Mouse (Mus musculus) gastrocnemius, postnatal 36 days (tissue): ENCODE measurements around the gene Gria1. TPM values are rescaled to one million over a fixed set of nuclear protein-coding genes. Genes with fewer than 3 reads are reported as not detected.

Experiments
- DNase-seq, 2 experiments: peaks; one replicate each; pipeline ENCODE4 v3.0.0; 2022
- intact Hi-C: fragments of 180-260 bp; cut with DNase I; formaldehyde crosslinking; loops from one replicate; pipeline ENCODE4 v1.15.1; 2025
- total RNA-seq, 2 experiments: library from RNA; stranded (reverse); gene quantifications; 2 replicates each; pipeline ENCODE4 v1.2.3; 2021

Gria1 gene
- total RNA-seq, 2 experiments from 2014 or later: 0.05 to 0.17 TPM

- DNase-seq: peak in 1 of 2 experiments; percentile 8
- intact Hi-C loops: no loop called here
Observed at GRCm38 (mm10) chr11:57051666-57052562, 40.7 kb downstream of the Gria1 start.

- no peak for DNase-seq
- intact Hi-C loops: no loop called here
Observed at GRCm38 (mm10) chr11:57062441-57062840, 51.3 kb downstream of the Gria1 start.

- intact Hi-C loops: no loop called here
- DNase-seq: no peak
Observed at GRCm38 (mm10) chr11:57070196-57070901, 59.2 kb downstream of the Gria1 start.

- intact Hi-C loops: no loop called here
- no peak for DNase-seq
Observed at GRCm38 (mm10) chr11:57072171-57072570, 61.0 kb downstream of the Gria1 start.

DNA sequence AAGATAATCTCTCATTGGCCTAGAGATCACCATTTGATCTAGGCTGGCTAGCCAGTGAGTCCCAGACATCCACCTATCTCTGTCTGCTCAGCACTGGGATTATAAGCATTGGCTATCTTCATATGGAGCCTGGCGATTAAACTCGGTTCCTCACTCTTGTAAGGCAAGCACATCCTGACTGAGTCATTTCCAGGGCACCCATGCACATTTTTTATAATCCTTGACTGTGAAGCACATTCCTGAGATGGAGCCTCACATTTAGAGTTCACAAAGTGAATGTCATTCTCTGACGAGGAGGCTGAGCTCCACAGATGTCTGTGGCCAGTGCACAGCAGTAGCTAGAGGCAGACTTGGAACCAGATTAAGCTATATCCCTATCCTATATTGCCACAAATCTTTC, 68.2 kb downstream of the Gria1 start:
- intact Hi-C loops: no loop called here
- no peak for DNase-seq

- DNase-seq: no peak
- intact Hi-C loops: no loop called here
Observed at GRCm38 (mm10) chr11:57089527-57089926, 78.3 kb downstream of the Gria1 start.

- intact Hi-C loops: no loop called here
Observed at GRCm38 (mm10) chr11:57090705-57091104, 79.5 kb downstream of the Gria1 start.

GRCm38 (mm10) chr11:57091276-57091914, 80.2 kb downstream of the Gria1 start:
- no peak for DNase-seq
- intact Hi-C loops: no loop called here

More at GRCm38 (mm10) chr11:57090705-57091104, 79.5 kb downstream of the Gria1 start:
- no peak for DNase-seq

- intact Hi-C loops: no loop called here
- DNase-seq: no peak
Observed at GRCm38 (mm10) chr11:57100491-57100890, 89.3 kb downstream of the Gria1 start.

DNA sequence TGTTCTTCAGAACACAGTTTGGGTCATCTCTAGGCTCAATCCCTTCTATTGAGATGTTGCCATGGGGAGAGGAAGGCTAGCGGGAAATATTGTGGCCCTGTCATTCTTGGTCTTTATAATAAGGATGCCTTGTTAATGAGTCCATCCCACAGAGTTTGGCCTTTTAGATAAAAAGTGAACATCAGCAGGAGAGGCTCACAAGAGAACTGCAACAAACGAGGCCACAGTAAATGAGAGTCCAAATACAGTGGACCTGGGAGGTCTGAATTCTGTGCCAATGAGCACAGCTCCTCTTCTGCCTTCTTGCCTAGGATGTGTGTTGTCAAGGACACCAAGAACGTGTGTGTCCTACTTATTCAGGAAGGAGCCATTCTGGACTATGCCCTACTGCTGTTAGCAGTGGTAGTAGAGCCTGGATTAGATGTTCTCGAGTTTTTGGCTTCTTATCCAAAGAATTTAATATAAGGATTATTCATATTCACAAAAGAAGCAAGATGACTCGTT, 92.6 kb downstream of the Gria1 start:
- intact Hi-C loops: no loop called here
- no peak for DNase-seq

- DNase-seq: no peak
- intact Hi-C loops: no loop called here
Observed at GRCm38 (mm10) chr11:57105683-57106082, 94.5 kb downstream of the Gria1 start.

- intact Hi-C loops: no loop called here
- DNase-seq: no peak
Observed at GRCm38 (mm10) chr11:57112386-57112785, 101.2 kb downstream of the Gria1 start.

DNA sequence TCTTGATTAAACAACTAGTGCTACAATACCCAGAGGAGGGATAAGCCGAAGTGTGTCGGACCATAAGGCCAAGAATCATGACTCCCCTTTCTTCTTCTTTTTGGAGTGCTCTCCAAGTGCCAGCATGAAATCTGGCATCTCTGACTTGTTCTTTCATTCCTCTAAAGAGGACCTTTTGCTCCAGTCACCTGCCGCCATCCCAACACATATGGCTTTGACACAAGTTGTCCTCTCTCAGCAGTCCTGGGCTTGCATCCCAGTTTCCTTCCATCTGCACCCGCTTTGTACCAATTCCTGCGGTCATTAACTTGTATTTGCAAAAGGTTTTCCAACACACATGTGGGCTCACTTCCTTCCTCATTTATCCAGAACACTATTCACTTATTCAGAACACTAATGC, 103.2 kb downstream of the Gria1 start:
- intact Hi-C loops: no loop called here
- no peak for DNase-seq

DNA sequence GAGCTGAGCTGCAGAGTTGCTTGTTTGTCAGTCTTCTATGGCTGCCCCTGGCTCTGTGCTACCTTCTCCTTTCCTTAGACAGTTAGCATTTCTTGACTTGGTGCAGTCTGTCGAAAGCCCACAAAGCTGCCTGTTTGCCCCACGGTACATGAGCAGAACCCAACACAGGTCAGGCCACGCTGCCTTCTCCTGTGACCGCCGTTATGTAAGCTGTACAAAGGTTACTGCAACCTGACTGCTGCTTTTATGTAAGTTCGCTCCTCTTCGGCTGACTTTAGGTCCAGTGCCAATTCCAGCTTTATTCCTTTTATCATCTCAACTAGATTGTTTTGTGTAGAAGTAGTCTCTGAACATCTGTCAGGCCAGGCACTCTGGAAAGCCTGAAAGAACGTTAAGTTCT, 115.9 kb downstream of the Gria1 start:
- DNase-seq: no peak
- intact Hi-C loops: no loop called here

GRCm38 (mm10) chr11:57140162-57140780, 129.1 kb downstream of the Gria1 start:
- intact Hi-C loops: no loop called here
- DNase-seq: no peak

DNA sequence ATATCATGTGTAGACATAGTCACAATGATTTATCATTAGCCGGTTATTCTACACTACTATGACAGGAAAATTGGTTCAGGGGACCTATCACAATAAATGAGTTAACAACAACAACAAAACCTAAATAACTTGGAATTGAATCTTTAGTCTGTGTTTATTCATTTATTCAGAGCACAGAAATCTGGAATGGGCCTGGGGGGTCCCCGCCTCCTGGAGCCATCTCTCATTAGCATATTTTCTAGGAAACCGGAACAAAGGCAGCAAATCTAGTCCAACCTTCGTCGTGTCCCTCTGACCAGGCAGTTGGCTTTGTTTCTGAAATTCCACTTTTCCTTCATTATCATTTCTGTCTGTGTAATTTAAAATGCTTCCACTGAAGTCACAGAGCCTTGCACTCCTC, 132.5 kb downstream of the Gria1 start:
- DNase-seq: no peak
- intact Hi-C loops: no loop called here

DNA sequence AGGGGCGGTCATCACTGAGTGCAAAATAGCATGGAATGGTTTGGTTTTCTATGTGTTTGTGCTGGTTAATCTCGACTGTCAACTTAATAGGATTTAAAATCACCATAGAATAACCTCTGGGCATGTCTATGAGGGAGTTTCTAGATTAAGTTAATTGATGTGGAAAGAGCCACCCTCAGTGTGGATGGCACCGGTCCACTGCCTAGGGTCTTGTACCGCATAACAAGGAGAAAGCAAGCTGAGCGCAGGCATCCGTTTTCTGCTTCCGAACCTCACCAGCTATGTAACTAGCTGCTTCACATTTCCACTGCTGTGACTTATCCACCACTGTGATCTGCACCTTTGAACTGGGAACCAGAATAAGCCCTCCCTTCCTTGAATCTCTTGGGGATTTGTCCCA, 134.0 kb downstream of the Gria1 start:
- intact Hi-C loops: no loop called here
- DNase-seq: no peak

- intact Hi-C loops: no loop called here
Observed at GRCm38 (mm10) chr11:57145704-57146103, 134.5 kb downstream of the Gria1 start.

DNA sequence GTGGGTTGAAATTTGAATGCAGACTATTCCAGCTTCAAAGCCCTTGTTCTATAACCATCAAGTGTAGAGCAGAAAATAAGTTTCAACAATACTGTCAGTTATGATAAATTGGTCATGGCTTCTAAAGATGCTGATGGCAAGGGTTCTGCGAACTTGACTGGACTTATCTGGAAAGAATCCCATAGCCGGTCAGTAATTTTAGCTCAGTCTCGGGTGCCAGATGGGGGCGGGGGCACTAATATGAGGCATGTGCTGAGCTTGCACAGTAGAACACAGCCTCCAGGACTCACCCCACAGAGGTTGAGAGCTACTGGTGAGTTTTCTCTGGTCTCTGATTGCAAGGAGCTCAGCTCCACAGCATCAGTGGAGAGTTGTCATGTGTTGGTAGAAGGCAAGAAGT, 140.5 kb downstream of the Gria1 start:
- no peak for DNase-seq

More at GRCm38 (mm10) chr11:57145704-57146103, 134.5 kb downstream of the Gria1 start:
- DNase-seq: no peak

DNA sequence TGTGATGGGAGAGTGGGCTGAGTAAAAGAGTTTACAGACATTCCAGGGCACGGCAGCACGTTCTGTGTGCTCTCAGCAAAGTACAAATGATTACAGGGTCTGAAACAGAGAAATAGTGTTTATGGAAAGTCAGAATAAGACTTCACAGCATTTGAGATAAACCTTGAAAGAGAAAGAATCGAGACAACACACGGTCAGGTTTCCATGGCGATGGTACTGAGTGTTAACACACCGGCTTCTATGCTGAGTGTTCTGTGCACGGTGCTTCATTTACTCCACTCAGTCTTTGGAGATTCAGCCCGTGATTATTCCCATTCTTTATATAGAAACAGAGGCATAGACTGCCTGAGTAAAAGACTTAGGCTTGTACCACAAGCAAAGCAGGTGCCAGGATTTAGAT, 143.8 kb downstream of the Gria1 start:
- no peak for DNase-seq
- intact Hi-C loops: no loop called here

More for the DNA sequence above, 140.5 kb downstream of the Gria1 start:
- intact Hi-C loops: no loop called here

DNA sequence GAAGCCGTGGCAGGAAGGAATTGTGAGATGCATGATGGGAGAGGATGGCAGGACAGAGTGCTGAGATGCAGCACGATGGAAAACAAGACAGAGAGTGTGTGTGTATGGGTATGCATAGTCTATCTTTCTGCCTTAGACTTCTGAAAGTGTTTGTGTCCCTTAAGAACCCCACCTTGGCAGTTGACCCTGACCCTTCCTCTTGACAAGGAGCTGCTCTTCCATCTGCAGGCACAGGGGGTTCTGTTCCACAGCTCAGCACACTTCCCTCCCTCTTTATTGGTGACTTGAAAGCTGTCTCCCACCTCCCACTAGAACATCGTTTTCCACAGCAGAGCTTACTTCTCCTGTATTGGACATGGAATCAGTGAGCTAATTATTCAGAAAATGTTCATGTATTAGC, 148.2 kb downstream of the Gria1 start:
- intact Hi-C loops: no loop called here
- no peak for DNase-seq
